Mouse (Mus musculus) CD8-positive naive resting alpha-beta T cell, adult 2 months (primary cell): ENCODE results near the gene Amn1.
A peak's percentile ranks its signal among the peaks of the same experiment; 100 is the strongest.
"Not testable (repeated sequence)": the region's sequence is repeated elsewhere in the genome, so short reads cannot be mapped to it uniquely, and the experiment has no call there.

Source experiments
- DNase-seq, 2 experiments: peaks; one replicate each; pipeline ENCODE4 v3.0.0; 2022; ENCODE audit warnings: low read depth in 2 of 2, low spot score in 2 of 2

Gene Amn1

GRCm38 (mm10) chr6:149155031-149155841 is 33.3 kb downstream of the Amn1 start:
- DNase-seq, result no peak

GRCm38 (mm10) chr6:149154116-149155030 is 34.1 kb downstream of the Amn1 start:
- no peak for DNase-seq

- no peak for DNase-seq
Measured at GRCm38 (mm10) chr6:149153473-149154115, 34.9 kb downstream of the Amn1 start.

DNA sequence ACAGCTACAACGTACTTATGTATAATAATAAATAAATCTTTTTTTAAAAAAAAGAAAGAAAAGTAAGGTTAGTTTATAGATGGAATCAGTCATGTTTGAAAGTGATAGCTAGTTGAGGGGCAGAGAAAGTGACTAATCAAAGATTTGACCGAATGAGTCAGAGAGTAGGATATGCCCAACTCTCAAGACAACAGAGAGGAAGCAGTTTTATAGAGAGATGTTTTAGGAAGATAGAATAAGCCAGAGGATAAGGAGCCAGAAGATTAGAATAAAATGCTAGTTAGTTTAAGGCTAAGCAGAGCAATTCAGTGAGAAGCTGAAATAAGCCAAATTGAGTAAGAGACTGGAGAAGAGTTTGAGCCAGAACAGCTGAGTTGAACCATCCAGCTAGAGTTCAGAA is 36.4 kb downstream of the Amn1 start:
- DNase-seq, result no peak

DNA sequence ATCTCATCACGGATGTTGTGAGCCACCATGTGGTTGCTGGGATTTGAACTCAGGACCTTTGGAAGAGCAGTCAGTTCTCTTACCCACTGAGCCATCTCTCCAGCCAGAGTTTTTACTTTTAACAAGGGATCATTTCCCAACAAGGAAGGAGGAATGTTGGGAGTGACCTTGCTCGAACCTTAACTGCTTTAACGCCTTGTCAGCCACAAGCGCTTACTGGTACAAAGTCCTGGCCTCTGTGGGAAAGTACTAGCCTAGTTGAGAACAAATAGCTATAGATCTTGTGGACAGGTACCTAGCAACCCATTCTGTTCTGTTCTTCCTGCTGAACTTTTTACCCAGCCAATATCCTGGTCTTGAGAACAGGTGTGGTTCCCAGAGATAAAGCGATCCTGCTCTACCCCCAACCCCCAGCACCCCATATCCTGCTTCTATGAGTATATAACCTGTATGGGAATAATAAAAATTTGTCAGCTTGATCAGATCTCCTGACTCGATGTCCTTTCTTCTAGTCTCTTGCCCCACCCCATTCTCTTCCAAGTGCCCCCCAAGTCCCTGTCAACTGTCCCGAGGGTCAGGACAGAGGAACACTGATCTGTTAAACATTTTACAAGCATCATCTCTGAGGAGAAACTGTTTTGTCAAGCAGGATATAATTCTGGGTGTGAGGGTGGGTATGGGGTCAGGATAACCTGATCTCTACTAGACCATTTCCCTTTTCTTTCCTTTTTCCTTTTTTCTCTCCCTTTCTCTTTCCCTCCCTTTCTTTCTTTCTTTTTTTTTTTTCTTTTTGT is 39.9 kb downstream of the Amn1 start:
- DNase-seq, result no peak

GRCm38 (mm10) chr6:149145143-149145542 is 43.4 kb downstream of the Amn1 start:
- no peak for DNase-seq

DNA sequence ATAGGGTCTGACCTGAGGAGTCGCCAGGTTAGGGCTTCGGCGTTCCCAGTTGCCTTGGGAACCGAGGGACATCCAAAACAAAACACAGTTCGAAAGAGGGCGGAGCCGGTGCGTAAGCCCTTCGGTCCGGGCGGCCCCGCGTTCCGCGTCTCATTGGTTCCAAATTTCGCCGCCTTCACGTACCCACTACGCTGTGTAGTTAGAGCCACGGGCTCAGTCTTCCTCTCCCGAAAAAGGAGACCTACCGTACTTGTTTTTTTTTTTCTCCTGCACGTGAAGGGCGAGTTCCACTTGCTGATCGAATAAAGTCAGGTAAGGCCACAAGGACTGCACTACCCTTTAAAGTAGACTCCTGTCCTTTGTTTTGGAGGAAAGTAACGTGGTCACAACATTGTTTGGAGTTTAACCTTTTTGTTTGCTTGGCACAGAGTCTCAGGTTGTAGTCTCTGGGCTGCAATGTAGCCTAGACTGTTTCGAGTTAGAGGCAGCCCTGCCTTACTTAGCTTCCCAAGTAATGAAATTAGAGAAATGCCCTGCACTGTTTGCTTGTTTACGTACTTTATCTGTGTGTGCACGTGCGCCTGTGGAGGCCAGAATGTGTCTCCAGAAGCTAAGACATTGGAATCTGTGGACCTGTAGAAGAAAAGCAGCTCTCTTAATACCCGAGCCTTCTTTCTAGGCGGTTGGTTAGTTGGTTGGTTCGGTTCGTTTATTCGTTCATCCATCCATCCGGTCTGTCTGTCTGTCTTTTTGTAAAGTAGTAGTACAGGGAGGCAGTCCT is 46.9 kb downstream of the Amn1 start:
- DNase-seq, result peak; percentile 76 to 81

DNA sequence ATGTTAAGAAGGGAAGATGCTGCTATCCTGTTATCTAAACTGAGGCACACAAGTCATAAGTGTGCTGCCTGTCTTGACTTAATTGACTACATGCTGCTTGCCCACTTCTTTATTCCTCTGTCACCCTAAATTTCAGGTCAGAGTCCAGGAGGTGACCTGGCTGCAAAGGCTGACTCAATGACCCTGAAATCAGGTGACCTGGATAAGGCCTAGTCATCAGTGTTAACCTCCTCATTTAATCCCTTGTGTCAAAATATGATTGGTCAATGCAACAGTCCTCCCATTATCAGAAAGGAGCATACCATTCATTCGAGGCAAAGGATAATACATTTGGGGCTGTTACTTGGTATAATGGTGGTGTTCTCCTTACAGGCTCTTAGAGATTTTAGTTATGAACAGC is 49.0 kb downstream of the Amn1 start, which contains the start of gene Etfbkmt:
Gene Etfbkmt, plus strand, starts transcription at position 379 of the 400 bp plus-strand sequence.
- no peak for DNase-seq

DNA sequence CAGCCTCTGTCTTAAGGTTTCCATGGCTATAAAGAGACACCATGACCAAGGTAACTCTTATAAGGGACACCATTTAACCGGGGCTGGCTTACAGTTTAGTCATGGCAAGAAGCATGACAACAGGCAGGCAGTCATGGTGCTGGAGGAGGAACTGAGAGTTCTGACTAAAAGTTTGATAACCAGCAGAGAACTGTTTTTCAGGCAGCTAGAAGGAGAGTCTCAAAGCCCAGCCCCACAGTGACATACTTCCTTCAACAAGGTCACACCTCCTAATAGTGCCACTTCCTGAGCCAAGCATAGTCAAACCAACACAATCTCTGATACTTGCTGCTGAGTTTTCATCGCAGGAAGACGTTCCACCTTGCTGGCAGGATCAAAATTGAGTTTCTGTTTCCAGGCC is 49.5 kb downstream of the Amn1 start:
- no peak for DNase-seq

- no peak for DNase-seq
Measured at GRCm38 (mm10) chr6:149137936-149138335, 50.6 kb downstream of the Amn1 start.

DNA sequence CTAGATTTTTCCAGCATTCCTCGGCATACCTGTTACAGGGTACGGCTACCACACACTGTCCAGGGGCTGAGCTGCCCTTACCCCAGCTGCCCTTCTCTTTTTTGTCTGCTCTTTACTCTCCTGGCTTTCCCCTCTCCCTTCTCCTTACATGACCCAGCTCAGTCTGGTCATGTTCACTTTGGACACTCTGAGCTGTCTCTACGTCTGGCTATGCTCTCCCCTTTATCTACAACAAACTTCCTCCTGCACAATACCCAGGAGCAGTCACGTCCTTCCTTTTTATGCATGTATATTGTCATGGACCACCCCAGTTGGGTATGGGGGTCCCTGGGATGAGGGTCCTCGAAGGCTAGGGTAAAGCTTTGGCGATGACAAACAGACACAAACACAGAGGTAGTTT is 52.9 kb downstream of the Amn1 start:
- no peak for DNase-seq

- DNase-seq, result no peak
Measured at GRCm38 (mm10) chr6:149134391-149135150, 53.9 kb downstream of the Amn1 start.

DNA sequence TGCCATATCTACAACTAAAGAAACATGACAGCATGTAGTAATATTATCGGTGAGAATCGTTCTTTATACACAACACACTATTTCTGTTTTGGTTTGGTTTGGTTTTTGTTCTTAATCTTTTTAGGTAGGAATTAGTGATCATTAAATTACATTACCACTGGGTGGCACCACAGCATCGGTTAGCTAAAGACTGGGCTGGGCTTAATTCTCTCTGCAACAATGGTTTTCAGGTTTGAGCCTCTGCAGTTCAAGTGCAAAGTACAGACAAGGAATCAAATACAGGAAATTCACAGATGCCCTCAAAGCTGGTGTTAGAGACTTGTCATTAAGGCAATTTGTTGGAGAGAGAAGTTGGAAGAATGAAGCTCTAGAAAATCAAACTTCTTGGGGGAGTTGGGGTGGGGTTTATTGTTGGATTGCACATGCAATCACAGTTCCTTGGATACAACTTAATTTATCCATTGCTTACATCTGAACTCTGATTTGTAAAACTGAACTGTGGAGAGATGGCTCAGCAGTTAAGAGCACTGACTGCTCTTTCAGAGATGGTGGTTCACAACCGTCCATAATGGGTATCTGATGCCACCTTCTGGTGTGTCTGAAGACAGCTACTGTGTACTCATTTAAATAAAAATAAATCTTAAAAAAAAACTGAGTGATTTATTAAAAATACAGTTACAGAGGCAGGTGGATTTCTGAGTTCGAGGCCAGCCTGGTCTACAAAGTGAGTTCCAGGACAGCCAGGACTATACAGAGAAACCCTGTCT is 56.0 kb downstream of the Amn1 start:
- DNase-seq, result peak; percentile 40 to 51

DNA sequence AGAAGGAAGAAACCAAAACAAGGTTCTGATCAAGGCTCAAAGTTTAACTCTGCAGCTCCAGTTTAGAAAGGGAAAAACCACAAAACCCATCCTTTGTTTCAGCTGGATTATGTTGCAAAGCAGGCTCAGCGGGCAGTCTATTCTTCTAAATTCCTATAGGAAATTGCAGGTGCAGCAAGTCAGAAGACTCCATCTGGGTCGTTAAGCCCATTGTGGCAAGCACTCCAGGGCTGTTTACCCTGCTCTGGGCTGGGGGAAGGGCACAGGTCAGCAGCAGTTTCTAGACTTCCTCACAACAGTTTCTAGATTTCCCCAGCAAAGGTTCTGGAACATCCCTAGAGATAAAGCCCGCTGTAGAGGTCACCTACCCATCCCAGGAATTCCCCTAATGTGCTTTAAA is 57.4 kb downstream of the Amn1 start:
- no peak for DNase-seq

GRCm38 (mm10) chr6:149129870-149130269 is 58.6 kb downstream of the Amn1 start, which contains the start of gene Gm10203:
Gm10203 (plus strand) TSS chr6:149130170.
- not testable (repeated sequence) for DNase-seq

DNA sequence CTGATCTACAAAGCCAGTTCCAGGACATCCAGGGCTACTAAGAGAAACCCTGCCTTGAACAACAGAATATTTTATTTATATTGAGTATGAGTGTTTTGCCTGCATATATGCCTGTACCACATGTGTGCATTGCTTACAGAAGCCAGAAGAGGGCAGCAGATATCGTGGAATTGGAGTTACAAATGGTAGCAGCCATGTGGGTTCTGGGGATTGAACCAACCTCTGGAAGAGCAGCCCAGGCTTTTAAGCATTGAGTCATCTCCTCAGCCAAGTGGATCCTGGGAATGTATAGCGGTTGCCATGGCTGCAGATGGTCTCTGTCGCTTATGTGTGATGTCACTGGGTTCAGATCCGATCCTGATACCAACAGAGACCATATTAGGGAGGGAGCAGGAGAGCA is 61.8 kb downstream of the Amn1 start:
- DNase-seq, result peak; percentile 44 to 66

DNA sequence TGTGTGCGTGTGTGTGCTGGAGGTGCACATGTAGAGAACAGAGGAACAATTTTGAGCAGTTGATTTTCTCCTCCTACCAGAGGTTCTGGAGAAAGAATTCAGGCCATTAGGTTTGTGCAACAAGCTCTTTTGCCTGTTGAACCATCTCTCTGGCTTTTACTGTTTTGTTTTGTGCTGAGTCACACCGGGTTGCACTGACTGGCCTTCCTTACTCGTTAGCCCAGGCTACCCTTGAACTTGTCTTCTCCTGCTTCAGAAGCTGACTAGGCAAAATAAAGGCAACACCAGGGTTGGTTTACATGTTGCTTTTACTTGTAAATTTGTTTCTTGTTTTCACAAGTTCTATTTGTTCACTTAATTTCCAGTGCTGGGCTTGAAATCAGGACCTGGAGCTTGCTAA is 65.5 kb downstream of the Amn1 start:
- no peak for DNase-seq

DNA sequence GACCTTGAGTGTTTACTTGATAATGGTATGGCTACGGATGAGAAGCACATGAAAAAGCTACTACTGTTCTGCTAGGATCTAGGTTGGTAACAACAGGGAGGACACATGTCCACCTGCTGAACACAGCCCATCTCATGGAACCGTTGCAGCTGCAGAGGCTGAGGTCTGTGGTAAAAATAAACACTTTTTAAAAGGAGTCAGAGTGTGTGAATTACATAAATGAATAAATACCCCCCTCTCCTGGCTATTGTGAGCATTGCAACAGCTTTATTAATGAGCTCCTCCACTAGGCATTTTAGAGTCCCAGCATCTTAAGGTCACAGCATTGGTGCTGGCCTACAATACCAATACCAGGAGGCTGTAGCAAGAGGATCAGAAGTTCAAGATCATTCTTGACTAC is 68.7 kb downstream of the Amn1 start:
- DNase-seq, result peak; percentile 37 to 67
